Mouse (Mus musculus) frontal cortex, postnatal 10 days (tissue): ENCODE measurements at regions not wholly inside any gene's neighbourhood (a gene's known extent, or its start where the extent isn't known, plus 50 kb on each side); places are given as distances from the start of the nearest gene placed in this dataset.

Source experiments
- DNase-seq, 2 experiments: peaks; one replicate each; pipeline ENCODE4 v3.0.0; 2022; ENCODE audit warnings: low spot score in 2 of 2, mixed read lengths in 1 of 2

DNA sequence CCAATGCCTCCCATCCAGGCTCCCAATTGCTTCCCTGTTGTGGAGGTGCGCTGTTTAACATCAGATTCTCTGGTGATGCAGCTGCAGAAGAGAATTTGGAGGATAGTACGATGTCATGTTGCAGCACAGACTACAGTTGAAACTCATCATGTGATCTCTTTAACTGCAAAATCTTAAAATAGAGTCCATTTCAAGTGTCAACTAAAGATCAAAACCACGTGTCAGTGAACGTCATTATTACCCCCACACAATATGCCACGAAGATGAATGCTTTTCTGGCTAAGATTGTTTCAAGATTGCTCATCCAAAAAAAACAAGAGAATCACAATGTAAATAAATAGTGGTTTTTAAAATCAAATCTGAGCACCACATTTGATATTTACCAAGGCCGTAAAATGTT lies 343.7 kb upstream of the Fam98a start:
- DNase-seq: no peak

DNA sequence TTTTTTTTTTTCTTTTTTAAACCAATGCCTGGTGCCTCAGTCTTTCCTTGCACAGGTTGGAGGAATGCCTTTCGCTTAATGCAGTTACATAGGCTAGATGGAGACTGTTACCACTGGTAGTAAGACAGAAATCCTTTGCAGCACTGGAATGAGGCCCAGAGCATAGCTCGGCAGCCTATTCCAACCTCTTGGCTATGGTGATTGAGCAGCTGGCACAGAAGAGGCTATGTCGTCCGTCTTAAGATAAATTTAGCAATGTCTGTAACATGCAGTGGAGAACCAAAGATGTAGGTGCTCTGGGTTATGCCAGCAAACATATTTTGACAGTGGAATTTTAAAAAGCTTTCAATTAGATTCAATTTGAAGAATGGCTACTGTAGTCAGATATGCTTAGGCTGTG lies 343.2 kb upstream of the Fam98a start:
- DNase-seq: no peak

DNA sequence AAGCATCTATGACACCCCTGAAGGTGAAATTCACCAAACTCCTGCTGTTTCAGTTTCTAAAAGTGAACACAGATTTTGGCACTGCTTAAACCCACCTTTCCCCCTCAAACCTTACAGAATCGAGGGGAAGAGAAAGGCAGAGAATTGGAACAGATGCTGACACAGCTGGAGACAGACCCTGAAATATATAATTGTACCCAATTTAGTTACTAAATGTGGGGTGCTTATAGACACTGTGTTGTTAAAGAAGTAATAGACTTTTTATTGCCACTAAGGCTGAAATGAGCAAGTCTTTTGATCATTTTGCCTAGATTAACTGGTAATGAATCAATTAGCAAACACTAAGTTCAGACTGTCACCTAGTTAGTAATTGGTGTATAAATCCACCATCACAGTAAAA lies 341.8 kb upstream of the Fam98a start:
- DNase-seq: no peak

DNA sequence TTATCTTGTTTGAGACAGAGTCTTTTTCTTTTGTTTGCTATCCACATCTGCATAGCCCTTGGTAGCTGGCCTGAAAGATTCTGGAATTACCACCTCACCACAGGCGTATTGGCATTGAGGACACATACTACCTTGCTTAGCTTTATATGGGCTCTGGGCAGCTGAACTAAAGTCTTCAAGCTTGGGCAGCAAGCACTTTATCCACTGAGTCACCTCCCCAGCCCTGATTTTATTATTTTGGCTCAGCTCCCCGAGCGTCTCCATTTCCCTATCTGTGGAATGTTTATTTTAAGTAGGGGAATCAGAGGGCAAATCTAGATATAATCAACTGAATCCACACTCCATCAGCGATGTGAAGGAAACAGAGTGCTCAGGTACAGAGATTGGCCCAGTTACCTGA lies 340.4 kb upstream of the Fam98a start:
- DNase-seq: no peak

- no peak for DNase-seq
Measured at GRCm38 (mm10) chr17:75891564-75891963, 339.8 kb upstream of the Fam98a start.

- DNase-seq: no peak
Measured at GRCm38 (mm10) chr17:75877848-75878247, 326.1 kb upstream of the Fam98a start.

GRCm38 (mm10) chr17:75876895-75877294 lies 325.1 kb upstream of the Fam98a start:
- no peak for DNase-seq

DNA sequence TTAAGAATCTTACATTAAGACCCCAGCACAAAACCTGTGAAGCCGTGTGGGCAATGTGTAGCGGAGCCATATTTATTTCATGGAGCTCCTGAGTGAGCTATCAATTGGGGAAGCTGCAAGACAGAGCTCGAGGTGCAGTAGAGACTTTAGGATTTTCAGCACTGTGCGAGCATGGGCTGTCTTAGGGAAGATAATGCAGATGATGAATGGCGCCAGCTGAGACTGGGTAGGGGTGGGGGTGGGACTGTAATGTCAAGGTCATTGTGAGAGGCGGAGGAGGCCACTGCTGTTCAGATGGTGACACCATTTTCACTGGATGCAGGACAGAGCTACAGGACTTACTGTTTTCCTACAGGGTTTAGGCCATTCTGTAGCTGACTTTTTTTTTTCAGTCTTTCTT lies 322.8 kb upstream of the Fam98a start:
- DNase-seq: no peak

DNA sequence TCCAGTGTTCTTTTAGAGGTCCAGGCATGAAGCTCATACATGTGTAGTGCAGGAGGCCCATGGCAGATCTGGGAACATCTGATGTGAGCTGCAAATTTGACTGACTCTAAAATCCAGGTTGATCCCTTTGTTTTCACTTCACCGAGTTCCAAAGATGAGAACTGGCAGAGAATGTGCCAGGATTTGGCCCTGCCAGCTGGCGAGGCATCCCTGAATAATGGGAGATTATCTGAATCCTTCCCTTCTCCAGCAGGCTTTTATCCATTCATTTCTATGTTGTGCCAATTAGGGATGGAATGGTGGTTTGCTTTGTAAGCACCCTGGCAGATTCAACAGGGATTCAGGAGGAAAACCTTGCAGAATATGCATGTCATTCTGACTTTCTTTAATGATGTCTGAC lies 318.7 kb upstream of the Fam98a start:
- peak in 1 of 2 experiments; percentile 4 for DNase-seq

GRCm38 (mm10) chr17:75857015-75857414 lies 305.3 kb upstream of the Fam98a start:
- no peak for DNase-seq

DNA sequence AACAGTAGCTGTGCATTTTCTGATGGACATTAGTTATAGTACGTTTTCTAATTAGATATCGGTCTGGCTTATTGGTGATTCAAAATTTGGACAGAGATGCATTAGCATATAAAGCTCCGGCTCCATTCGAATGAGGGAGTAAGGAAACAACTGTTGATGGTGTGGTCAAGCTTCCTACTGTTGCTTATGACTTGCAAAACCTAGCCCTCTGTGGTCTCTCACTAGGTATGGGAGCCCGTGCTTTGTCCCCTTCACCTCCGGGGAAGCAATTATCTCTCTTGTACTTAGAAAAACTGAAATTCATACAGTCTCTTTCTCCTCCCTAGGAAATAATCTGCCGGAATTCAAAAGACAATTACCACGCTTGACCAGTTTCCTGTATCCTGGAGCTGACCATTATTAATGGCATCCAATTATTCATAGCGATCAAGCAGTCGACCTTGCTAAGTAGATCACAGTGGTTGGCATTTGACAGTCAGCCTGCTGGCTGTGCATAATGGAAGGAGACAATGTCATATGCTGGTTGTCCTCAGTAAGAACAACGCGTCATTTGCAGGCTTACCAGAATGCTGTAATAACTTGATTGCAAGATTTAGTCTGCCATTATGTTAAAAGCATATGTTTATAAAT lies 264.4 kb upstream of the Fam98a start:
- no peak for DNase-seq

DNA sequence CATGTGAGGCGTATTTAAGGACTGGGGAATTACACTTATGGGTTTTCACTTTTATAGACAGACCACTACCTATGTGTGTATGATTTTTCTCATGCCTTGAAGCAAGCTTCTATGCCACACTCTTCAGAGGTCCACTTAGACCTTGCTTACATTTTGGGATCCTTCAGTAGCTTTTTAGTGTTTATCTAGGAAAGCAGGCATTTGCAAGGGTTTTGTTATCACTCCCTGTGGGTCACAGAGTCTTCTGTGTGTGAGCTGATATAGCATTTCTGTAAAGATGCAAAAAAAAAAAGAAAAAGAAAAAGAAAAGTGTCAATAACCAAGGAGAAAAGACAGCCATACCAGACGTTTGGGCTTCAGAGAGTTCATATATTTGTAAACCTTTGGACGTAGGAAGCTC lies 260.4 kb upstream of the Fam98a start:
- DNase-seq: no peak

- no peak for DNase-seq
Measured at GRCm38 (mm10) chr17:75808524-75809326, 257.0 kb upstream of the Fam98a start.

GRCm38 (mm10) chr17:75808025-75808424 lies 256.3 kb upstream of the Fam98a start:
- no peak for DNase-seq

DNA sequence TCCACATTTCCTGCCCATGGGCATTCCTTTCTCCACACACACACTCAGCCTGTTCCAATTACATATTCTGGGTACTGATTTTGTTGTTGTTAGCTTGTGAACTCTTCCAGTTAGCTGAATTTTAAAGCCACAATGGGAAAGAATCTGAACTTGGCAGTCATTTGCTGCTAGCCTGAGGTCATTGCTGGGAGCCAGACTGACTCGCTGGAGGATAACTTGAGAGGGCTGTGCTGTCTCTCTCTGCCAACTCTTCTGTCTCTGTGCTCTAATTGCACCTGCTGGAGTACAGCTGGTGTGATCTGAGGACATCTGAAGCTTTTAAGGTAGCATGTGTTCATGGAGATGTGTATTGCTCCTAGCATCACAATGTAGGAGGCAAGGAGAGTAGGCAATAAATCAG lies 252.6 kb upstream of the Fam98a start:
- DNase-seq: no peak

- no peak for DNase-seq
Measured at GRCm38 (mm10) chr17:75796380-75796779, 244.6 kb upstream of the Fam98a start.

DNA sequence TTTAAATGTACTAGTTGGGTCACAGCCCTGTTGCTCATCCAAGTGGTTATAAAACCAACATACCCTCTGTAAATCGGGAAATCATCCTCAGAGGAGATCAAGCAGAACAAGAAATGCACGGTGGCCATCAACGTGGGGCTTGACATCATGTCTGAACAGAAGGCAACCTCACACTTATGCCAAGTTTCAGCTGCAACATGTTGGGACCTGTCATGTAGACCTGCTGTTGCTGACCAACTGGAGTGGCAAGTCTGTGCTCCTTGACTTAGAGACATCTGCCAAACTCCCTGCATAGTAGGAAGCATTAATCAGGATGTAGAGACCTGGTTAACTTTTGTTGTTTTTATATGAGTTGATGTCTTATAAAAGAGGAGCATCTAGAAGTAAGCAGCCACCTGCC lies 244.0 kb upstream of the Fam98a start:
- DNase-seq: no peak

GRCm38 (mm10) chr17:75779770-75780169 lies 228.0 kb upstream of the Fam98a start:
- DNase-seq: no peak

GRCm38 (mm10) chr17:75776611-75777010 lies 224.9 kb upstream of the Fam98a start:
- DNase-seq: no peak

GRCm38 (mm10) chr17:75775518-75775917 lies 223.8 kb upstream of the Fam98a start:
- no peak for DNase-seq

DNA sequence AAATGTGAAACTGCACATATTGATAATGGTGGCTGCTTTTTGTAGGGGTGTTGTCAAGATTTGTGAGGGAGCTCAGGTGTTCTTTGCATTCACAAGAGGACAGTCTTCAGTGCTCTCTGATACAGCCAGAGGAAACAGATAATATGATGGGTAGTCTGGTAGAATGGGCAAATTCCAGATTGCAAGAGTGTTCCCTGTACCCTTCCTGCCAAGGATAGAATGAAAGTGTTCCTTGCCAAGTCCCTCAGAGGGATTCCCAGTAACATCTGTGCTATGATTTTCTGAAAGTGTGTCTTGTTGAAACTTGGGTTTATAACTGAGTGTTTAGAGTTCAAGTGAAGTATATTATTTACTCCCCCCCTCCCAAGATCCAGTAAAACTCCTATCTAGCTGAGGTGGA lies 221.1 kb upstream of the Fam98a start:
- DNase-seq: no peak

DNA sequence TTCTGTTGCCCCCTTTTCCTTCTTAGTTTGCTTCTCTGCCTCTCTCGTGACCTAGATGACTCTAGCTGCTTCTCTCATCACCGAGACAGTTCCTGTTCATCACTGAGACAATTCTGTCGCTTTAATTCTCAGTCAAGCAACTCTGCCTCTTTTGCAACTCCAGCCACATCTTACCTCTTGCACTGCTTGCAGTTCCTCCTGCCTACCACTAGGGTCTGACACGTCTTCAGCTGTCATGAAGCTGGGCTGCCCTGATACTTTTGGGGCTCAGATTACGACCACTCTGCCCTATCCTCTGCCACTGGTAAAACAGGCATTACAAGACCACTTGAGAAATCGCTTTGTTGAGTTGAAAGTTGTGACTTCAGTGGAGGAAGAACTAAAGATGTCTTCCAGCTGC lies 216.9 kb upstream of the Fam98a start:
- no peak for DNase-seq

DNA sequence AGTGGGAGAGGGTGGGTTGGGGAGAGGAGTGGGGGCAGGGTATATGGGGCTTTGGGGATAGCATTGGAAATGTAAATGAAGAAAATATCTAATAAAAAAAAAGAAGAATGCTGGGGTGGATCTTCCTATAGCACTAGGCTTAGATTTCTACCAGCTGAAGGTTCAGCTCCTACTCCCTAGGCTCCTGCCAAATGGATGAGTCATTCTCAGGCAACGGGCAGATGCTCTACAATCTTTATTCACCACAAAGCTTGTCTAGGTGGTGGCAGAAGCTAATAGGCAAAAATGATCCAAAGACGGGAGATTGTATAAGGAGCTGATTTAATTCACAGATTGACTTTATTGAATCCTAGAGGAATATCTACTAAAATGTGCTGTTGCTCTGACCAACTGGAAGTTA lies 211.6 kb upstream of the Fam98a start:
- DNase-seq: no peak

- DNase-seq: no peak
Measured at GRCm38 (mm10) chr17:75756487-75756886, 204.7 kb upstream of the Fam98a start.
